9 mouse cellular contexts compared by ENCODE assay signal in the genomic region with DNA sequence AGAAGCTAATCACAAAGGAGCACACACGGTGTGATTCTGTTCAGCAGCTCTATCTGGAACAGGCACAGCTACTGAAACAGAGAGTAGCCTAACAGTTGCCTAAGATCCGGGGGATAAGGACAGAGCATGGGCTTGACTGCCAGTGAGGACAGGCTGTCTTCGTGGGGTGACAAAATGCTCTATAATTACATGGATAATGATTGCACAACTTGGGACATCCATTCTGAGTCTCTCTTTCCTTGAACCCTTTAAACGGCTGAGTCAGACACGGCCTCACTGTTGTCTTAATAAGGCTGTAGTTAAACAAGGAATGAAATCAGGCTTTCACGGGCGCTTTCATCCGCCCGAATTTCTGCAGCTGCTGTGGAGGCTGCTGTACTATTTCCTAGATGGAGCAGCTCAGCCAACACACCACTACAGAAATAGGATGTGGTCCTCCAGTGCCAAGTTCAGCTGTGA. TPM values are rescaled to one million over a fixed set of nuclear protein-coding genes. Genes with fewer than 3 reads are reported as not detected.
DNase-seq lines count a peak whose midpoint lies in the region; ATAC-seq lines count a peak whose summit lies in the region.
"Had no signal": no experiment of that assay in that cellular context is flagged by ENCODE, and none has a peak within 500 bp of the region (broad histone marks: within the 10 kb centered on the region; RNA-seq: fewer than 3 reads in every experiment).

No protein-coding gene starts in this region.

- intact Hi-C loops in left cerebral cortex, postnatal 4 days (cut with DNase I), result no loop called here

- DNase-seq in left cerebral cortex, adult 18-20 months (ENCODE audit: low spot score in 2 of 2), result peak; percentile 45 to 60
- no peak for DNase-seq in left cerebral cortex, postnatal 4 days
- peak; percentile 11 to 48 for DNase-seq in adrenal gland, postnatal 36 days
- DNase-seq in layer of hippocampus, adult 9-11 months, result peak; percentile 38
- DNase-seq in right cerebral cortex, postnatal 36 days (ENCODE audit: low spot score in 2 of 2), result peak; percentile 48 to 70
- no peak for DNase-seq in kidney, postnatal 36 days
- DNase-seq: thymus, postnatal 25 days had no signal

- ATAC-seq in cerebellum, adult (ENCODE audit: insufficient number of reproducible peaks, low FRiP score, low TSS enrichment), result no peak
- ATAC-seq: forebrain, embryonic 15.5 days had no signal

RNA-seq across cellular contexts. Expression of gene Egln3, which starts 48.3 kb away (rescaled TPM):
- 10 to 100 TPM; 10.2 to 11.2 TPM for total RNA-seq in left cerebral cortex, adult 18-20 months (2021)
- 10 to 100 TPM; 18.3 to 19.0 TPM for total RNA-seq in left cerebral cortex, postnatal 4 days (2021)
- total RNA-seq in adrenal gland, postnatal 36 days (2021), result 1 to 10 TPM; 3.4 to 5.5 TPM

Comparison
In these comparisons a context has a peak if more than half of its experiments do, and no peak if none do; other contexts are left out.
1. DNase-seq: peak in left cerebral cortex, adult 18-20 months (2 of 2), adrenal gland, postnatal 36 days (2 of 2), layer of hippocampus, adult 9-11 months (single experiment) and right cerebral cortex, postnatal 36 days (2 of 2); none in left cerebral cortex, postnatal 4 days (single experiment) and kidney, postnatal 36 days (0 of 2).